Comparison of ENCODE assay signal across 27 mouse cellular contexts in the genomic region with DNA sequence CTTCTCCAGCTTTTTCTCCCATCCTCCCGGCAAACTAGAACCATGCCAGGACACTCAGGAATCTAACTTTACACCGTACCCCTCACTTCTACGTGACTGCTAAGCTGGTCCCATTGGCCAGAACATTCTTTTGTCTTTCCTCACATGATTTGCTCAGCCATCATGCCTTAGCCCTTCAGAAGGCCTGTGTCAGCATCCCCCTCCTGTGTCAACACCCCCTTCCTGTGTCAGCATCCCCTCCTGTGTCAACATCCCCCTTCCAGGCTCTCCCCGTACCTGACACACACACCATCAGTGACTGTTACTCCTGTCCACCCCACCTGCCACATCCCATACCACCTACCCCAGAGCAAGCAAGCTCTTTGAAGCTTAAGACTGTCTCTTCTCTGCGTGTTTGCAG. TPM values are rescaled to one million over a fixed set of nuclear protein-coding genes. Genes with fewer than 3 reads are reported as not detected.
DNase-seq lines count a peak whose midpoint lies in the region; ATAC-seq and TF ChIP-seq lines count a peak whose summit lies in the region.
"Had no signal": no experiment of that assay in that cellular context is flagged by ENCODE, and none has a peak within 500 bp of the region (broad histone marks: within the 10 kb centered on the region; RNA-seq: fewer than 3 reads in every experiment).

No protein-coding gene starts in this region.

- intact Hi-C loops in heart, postnatal 14 days (cut with DNase I) = no loop called here

- H3K36me3 ChIP-seq in heart, embryonic 10.5 days = no peaks in the 10 kb centered on the region
- no peaks in the 10 kb centered on the region for H3K36me3 ChIP-seq in lung, embryonic 16.5 days (ENCODE audit: control insufficient read depth, insufficient read depth, low read length)
- no peaks in the 10 kb centered on the region for H3K36me3 ChIP-seq in ES-Bruce4 (ENCODE audit: control insufficient read depth, insufficient read depth, low read length, poor library complexity, severe bottlenecking)
- H3K36me3 ChIP-seq in stomach, embryonic 14.5 days (ENCODE audit: control insufficient read depth, insufficient read depth, low read length) = no peaks in the 10 kb centered on the region
- H3K36me3 ChIP-seq: embryonic facial prominence, embryonic 13.5 days; forebrain, embryonic 10.5 days; heart, embryonic 13.5 days; hindbrain, embryonic 10.5 days; hindbrain, embryonic 15.5 days; neural tube, embryonic 15.5 days had no signal

- 0 out of 2 replicates have a peak, but pooled peaks cover 4% of the 10 kb centered on the region for H3K4me1 ChIP-seq in heart, embryonic 10.5 days
- no peaks in the 10 kb centered on the region for H3K4me1 ChIP-seq in lung, embryonic 16.5 days (replicated peaks; ENCODE audit: control insufficient read depth, insufficient read depth, low read length)
- H3K4me1 ChIP-seq in lung, adult 2 months (ENCODE audit: control insufficient read depth, insufficient read depth, low read length) = no peaks in the 10 kb centered on the region
- H3K4me1 ChIP-seq in ES-Bruce4 (ENCODE audit: control insufficient read depth, insufficient read depth, low read length) = peaks cover 18% of the 10 kb centered on the region
- no peaks in the 10 kb centered on the region for H3K4me1 ChIP-seq in stomach, embryonic 14.5 days (ENCODE audit: control insufficient read depth, insufficient read depth, low read length)
- H3K4me1 ChIP-seq: embryonic facial prominence, embryonic 13.5 days; heart, embryonic 13.5 days; hindbrain, embryonic 10.5 days; hindbrain, embryonic 15.5 days; neural tube, embryonic 15.5 days had no signal

- no peak overlapping the region for H3K9ac ChIP-seq in lung, embryonic 16.5 days (ENCODE audit: low read length)
- no peak overlapping the region for H3K9ac ChIP-seq in ES-Bruce4 (ENCODE audit: low read depth, poor library complexity, severe bottlenecking)
- no peak overlapping the region for H3K9ac ChIP-seq in stomach, embryonic 14.5 days (replicated peaks; ENCODE audit: low read depth, low read length)
- H3K9ac ChIP-seq: embryonic facial prominence, embryonic 13.5 days; forebrain, postnatal 0 days; heart, embryonic 13.5 days; hindbrain, embryonic 15.5 days; neural tube, embryonic 15.5 days had no signal

- H3K27me3 ChIP-seq in heart, embryonic 10.5 days (ENCODE audit: insufficient read depth, poor library complexity, severe bottlenecking) = no peaks in the 10 kb centered on the region
- H3K27me3 ChIP-seq in lung, embryonic 16.5 days (ENCODE audit: control insufficient read depth, insufficient read depth, low read depth, low read length) = no peaks in the 10 kb centered on the region
- no peaks in the 10 kb centered on the region for H3K27me3 ChIP-seq in ES-Bruce4 (ENCODE audit: control insufficient read depth, insufficient read depth, low read length, poor library complexity, severe bottlenecking)
- H3K27me3 ChIP-seq in stomach, embryonic 14.5 days (ENCODE audit: control insufficient read depth, insufficient read depth, low read length) = no peaks in the 10 kb centered on the region
- H3K27me3 ChIP-seq: embryonic facial prominence, embryonic 13.5 days; heart, embryonic 13.5 days; hindbrain, embryonic 15.5 days; neural tube, embryonic 15.5 days had no signal

- TF ChIP-seq EP300 in ES-Bruce4 (IDR thresholded peaks at IDR 0.05; ENCODE audit: insufficient read depth, low read depth, low read length) = peak; percentile 19; the same call in 1 of the 2 replicates

- peak; percentile 50 for DNase-seq in heart, embryonic 10.5 days (ENCODE audit: low spot score)
- DNase-seq in heart, postnatal 14 days = no peak
- no peak for DNase-seq in lung, adult 2 months
- DNase-seq in T-cell, adult 2 months (ENCODE audit: low spot score) = no peak
- DNase-seq: adrenal gland, postnatal 25 days; cerebellum, adult 11-12 months; cerebellum, postnatal 10 days; forebrain, postnatal 0 days; heart, adult 2 months; heart, postnatal 10 days; kidney, adult 2 months; kidney, postnatal 36 days; lung, postnatal 4 days; midbrain, embryonic 14.5 days; right cerebral cortex, postnatal 25 days; thymus, postnatal 25 days had no signal

- peak; percentile 60; the same call in 1 of the 2 replicates for ATAC-seq in lung, embryonic 16.5 days (ENCODE audit: low read depth)
- ATAC-seq in stomach, embryonic 14.5 days (ENCODE audit: insufficient number of reproducible peaks, insufficient read depth, low FRiP score, low read depth) = 0 out of 2 replicates have a peak, but pooled peaks have one; percentile 37
- ATAC-seq: forebrain, postnatal 0 days had no signal

- no peak overlapping the region for H3K27ac ChIP-seq in heart, embryonic 10.5 days
- H3K27ac ChIP-seq in lung, embryonic 16.5 days (ENCODE audit: low read length) = no peak overlapping the region
- peak overlapping the region; percentile 45 for H3K27ac ChIP-seq in ES-Bruce4 (ENCODE audit: insufficient read depth, low read length)
- no peak overlapping the region for H3K27ac ChIP-seq in stomach, embryonic 14.5 days (ENCODE audit: low read length)
- H3K27ac ChIP-seq: embryonic facial prominence, embryonic 13.5 days; forebrain, embryonic 10.5 days; heart, adult 2 months; heart, embryonic 13.5 days; hindbrain, embryonic 10.5 days; hindbrain, embryonic 15.5 days; layer of hippocampus, adult 2 months; left cerebral cortex, adult 2 months; neural tube, embryonic 15.5 days had no signal

- no peak overlapping the region for H3K4me3 ChIP-seq in heart, embryonic 10.5 days
- no peak overlapping the region for H3K4me3 ChIP-seq in lung, embryonic 16.5 days (ENCODE audit: low read length)
- no peak overlapping the region for H3K4me3 ChIP-seq in lung, adult 2 months (replicated peaks; ENCODE audit: extremely low read depth, low read depth, low read length)
- H3K4me3 ChIP-seq in ES-Bruce4 (ENCODE audit: low read depth, low read length) = no peak overlapping the region
- no peak overlapping the region for H3K4me3 ChIP-seq in stomach, embryonic 14.5 days (ENCODE audit: low read depth, low read length)
- H3K4me3 ChIP-seq: embryonic facial prominence, embryonic 13.5 days; forebrain, embryonic 10.5 days; heart, adult 2 months; heart, embryonic 13.5 days; hindbrain, embryonic 10.5 days; hindbrain, embryonic 15.5 days; layer of hippocampus, adult 2 months; left cerebral cortex, adult 2 months; neural tube, embryonic 15.5 days had no signal

- TF ChIP-seq CTCF in lung, adult 2 months (IDR thresholded peaks at IDR 0.05; ENCODE audit: insufficient read depth, low read length) = no peak
- TF ChIP-seq CTCF in ES-Bruce4 (IDR thresholded peaks at IDR 0.05; ENCODE audit: low read depth, low read length) = no peak

- 69% methylated on average over 5 of the region's 5 CpGs for WGBS in heart, embryonic 10.5 days
- WGBS in lung, embryonic 16.5 days = 59% methylated on average over 5 of the region's 5 CpGs
- 59% methylated on average over 5 of the region's 5 CpGs for WGBS in lung, adult 2 months
- 64% methylated on average over 5 of the region's 5 CpGs for WGBS in stomach, embryonic 14.5 days

- H3K4me2 ChIP-seq in lung, embryonic 16.5 days (ENCODE audit: low read depth, low read length) = no peak overlapping the region
- no peak overlapping the region for H3K4me2 ChIP-seq in stomach, embryonic 14.5 days (replicated peaks; ENCODE audit: low read depth, low read length)
- H3K4me2 ChIP-seq: embryonic facial prominence, embryonic 13.5 days; heart, embryonic 13.5 days; hindbrain, embryonic 15.5 days; neural tube, embryonic 15.5 days had no signal

- TF ChIP-seq POLR2A in lung, adult 2 months (IDR thresholded peaks at IDR 0.05; ENCODE audit: borderline replicate concordance, extremely low read depth, low read depth, low read length) = no peak
- TF ChIP-seq POLR2A in ES-Bruce4 (IDR thresholded peaks at IDR 0.05; ENCODE audit: insufficient read depth, low read length) = no peak

- H3K9me3 ChIP-seq in heart, embryonic 10.5 days = no peaks in the 10 kb centered on the region
- H3K9me3 ChIP-seq in lung, embryonic 16.5 days (ENCODE audit: control insufficient read depth, low read length) = no peaks in the 10 kb centered on the region
- H3K9me3 ChIP-seq in ES-Bruce4 (replicated peaks; ENCODE audit: control insufficient read depth, insufficient read depth, low read length, poor library complexity, severe bottlenecking) = no peaks in the 10 kb centered on the region
- no peaks in the 10 kb centered on the region for H3K9me3 ChIP-seq in stomach, embryonic 14.5 days (ENCODE audit: control insufficient read depth, low read depth, low read length)
- H3K9me3 ChIP-seq: embryonic facial prominence, embryonic 13.5 days; forebrain, embryonic 10.5 days; heart, embryonic 13.5 days; hindbrain, embryonic 10.5 days; hindbrain, embryonic 15.5 days; neural tube, embryonic 15.5 days had no signal

RNA-seq across cellular contexts. Expression of a gene that starts 58.5 kb away (rescaled TPM):
- polyA plus RNA-seq in heart, embryonic 10.5 days (2016; fragmentation: Nextera tagmentation; extraction: Ambion mirVana) = 22.9 and 23.8 TPM in 2 replicates
- 1 to 10 TPM; 7.8 to 8.9 TPM for total RNA-seq in heart, postnatal 14 days (2021)
- polyA plus RNA-seq in lung, embryonic 16.5 days (2015; fragmentation: Nextera tagmentation; extraction: Ambion mirVana) = 32.5 and 32.6 TPM in 2 replicates
- 5.5 and 7.3 TPM in 2 replicates for polyA plus RNA-seq in lung, adult 2 months (2012; rRNA removed)
- polyA plus RNA-seq in ES-Bruce4 (2011; ENCODE audit: insufficient read depth, insufficient read length, low read depth, missing spikeins) = 14.3 and 16.9 TPM in 2 replicates
- polyA plus RNA-seq in stomach, embryonic 14.5 days (2014; fragmentation: Nextera tagmentation; extraction: Ambion mirVana) = 27.1 and 28.7 TPM in 2 replicates
